Mouse (Mus musculus): Measurements from ENCODE around the gene Ppp1r36.

- TF ChIP-seq MYC (IDR thresholded peaks at IDR 0.05; ENCODE audit: low read depth, low read length) (no peak), ZNF384 (IDR thresholded peaks at IDR 0.05; ENCODE audit: low read depth, low read length) (no peak), CTCF (conservative IDR thresholded peaks at IDR 0.05 in 1 of 2, IDR thresholded peaks at IDR 0.05 in 1 of 2; ENCODE audit: low read depth in 2 of 2, low read length in 2 of 2) (no peak), POLR2A (IDR thresholded peaks at IDR 0.05; ENCODE audit: low read depth, low read length) (no peak), MAX (IDR thresholded peaks at IDR 0.05; ENCODE audit: low read length) (no peak), HCFC1 (IDR thresholded peaks at IDR 0.05; ENCODE audit: low read depth, low read length) (no peak), ZC3H11A (IDR thresholded peaks at IDR 0.05; ENCODE audit: low read depth, low read length) (no peak), USF2 (conservative IDR thresholded peaks at IDR 0.05; ENCODE audit: low read depth, low read length) (no peak), GABPA (IDR thresholded peaks at IDR 0.05; ENCODE audit: insufficient replicate concordance, low read depth, low read length) (no peak), PAX5 (IDR thresholded peaks at IDR 0.05; ENCODE audit: low read length) (no peak), BHLHE40 (IDR thresholded peaks at IDR 0.05; ENCODE audit: low read depth, low read length) (no peak), KAT2A (IDR thresholded peaks at IDR 0.05; ENCODE audit: insufficient replicate concordance, low read length) (no peak)
Observed at GRCm38 (mm10) chr12:76407184-76407583, 10.2 kb upstream of the Ppp1r36 start.

All from CH12.LX (cell line).